Mouse (Mus musculus) forebrain, embryonic 16.5 days (tissue): ENCODE measurements around the gene Mier2. TPM values are rescaled to one million over a fixed set of nuclear protein-coding genes. Genes with fewer than 3 reads are reported as not detected.

ENCODE experiments used
- ATAC-seq: fragments of 200-750 bp; cut with Nextera tagmentation; 2 replicates; pipeline ENCODE4 v1.8.0; 2017; ENCODE audit warnings: mild to moderate bottlenecking, moderate library complexity
- H3K27ac ChIP-seq: fragments of 300-500 bp; sonication (generic); 2 replicates; pipeline ENCODE4 v1.5.1; 2014; ENCODE audit warnings: low read length, control low read depth
- H3K27me3 ChIP-seq: fragments of 300-500 bp; sonication (generic); replicated peaks from 2 replicates; pipeline ENCODE4 v1.6.1; 2014; ENCODE audit warnings: low read length; ENCODE audit not compliant: control insufficient read depth, insufficient read depth
- H3K36me3 ChIP-seq: fragments of 300-500 bp; sonication (generic); 2 replicates; pipeline ENCODE4 v1.6.1; 2014; ENCODE audit not compliant: control insufficient read depth, insufficient read depth
- H3K4me1 ChIP-seq: fragments of 300-500 bp; sonication (generic); replicated peaks from 2 replicates; pipeline ENCODE4 v1.6.1; 2014; ENCODE audit warnings: low read length; ENCODE audit not compliant: control insufficient read depth, insufficient read depth
- H3K4me2 ChIP-seq: fragments of 300-500 bp; sonication (generic); 2 replicates; pipeline ENCODE4 v1.6.1; 2014; ENCODE audit warnings: mild to moderate bottlenecking, low read length, control low read depth
- H3K4me3 ChIP-seq: fragments of 300-500 bp; sonication (generic); replicated peaks from 2 replicates; pipeline ENCODE4 v1.5.1; 2014; ENCODE audit warnings: mild to moderate bottlenecking, low read length, control low read depth
- H3K9ac ChIP-seq: fragments of 300-500 bp; sonication (generic); replicated peaks from 2 replicates; pipeline ENCODE4 v1.6.1; 2014; ENCODE audit warnings: low read depth, low read length, control low read depth
- H3K9me3 ChIP-seq: fragments of 300-500 bp; sonication (generic); 2 replicates; pipeline ENCODE4 v1.6.1; 2016; ENCODE audit warnings: low read length; ENCODE audit not compliant: control insufficient read depth
- WGBS: fragments of 180-500 bp; shearing (Covaris S2); extraction: QIAGEN DNeasy Blood & Tissue Kit; methylation state at CpG from one replicate; pipeline ENCODE4 v1.1.7; 2014; 5-methylcytosine and 5-hydroxymethylcytosine counted together
- microRNA-seq: library from miRNA; unstranded; fragments of <30 nt; microRNA quantifications from one replicate; pipeline ENCODE4, GENCODE M21; 2017
- polyA plus RNA-seq: library from polyadenylated mRNA; unstranded; fragments of >200 nt; fragmentation: Nextera tagmentation; extraction: Ambion mirVana; gene quantifications from 2 replicates; pipeline ENCODE4 v1.2.1, GENCODE M21; 2015

Mier2 gene
- polyA plus RNA-seq, 1 experiment from 2014 or later: 68.5 TPM

- ATAC-seq: no peak
- WGBS: 80% methylated on average over 2 of the region's 2 CpGs
- H3K9me3 ChIP-seq: no peaks in the 10 kb centered on the region
- no peaks in the 10 kb centered on the region for H3K4me1 ChIP-seq
- H3K27ac ChIP-seq: no peak overlapping the region
- H3K4me3 ChIP-seq: no peak overlapping the region
- no peak overlapping the region for H3K9ac ChIP-seq
- H3K36me3 ChIP-seq: no peaks in the 10 kb centered on the region
- no peaks in the 10 kb centered on the region for H3K27me3 ChIP-seq
- no peak overlapping the region for H3K4me2 ChIP-seq
Measured at GRCm38 (mm10) chr10:79506709-79507108, 48.3 kb downstream of the Mier2 start.

- 65% methylated on average over 6 of the region's 6 CpGs for WGBS
- ATAC-seq: no peak
- Histone ChIP-seq H3K27me3 (no peaks in the 10 kb centered on the region), H3K27ac (no peak overlapping the region), H3K9ac (no peak overlapping the region), H3K4me1 (no peaks in the 10 kb centered on the region), H3K36me3 (no peaks in the 10 kb centered on the region), H3K4me3 (no peak overlapping the region), H3K9me3 (no peaks in the 10 kb centered on the region), H3K4me2 (no peak overlapping the region)
Measured at GRCm38 (mm10) chr10:79502830-79503644, 52.0 kb downstream of the Mier2 start.

GRCm38 (mm10) chr10:79496701-79497288 lies 58.2 kb downstream of the Mier2 start:
- Histone ChIP-seq H3K4me3 (no peak overlapping the region), H3K27me3 (no peaks in the 10 kb centered on the region)

GRCm38 (mm10) chr10:79495886-79496285 lies 59.1 kb downstream of the Mier2 start:
- Histone ChIP-seq H3K27me3 (no peaks in the 10 kb centered on the region), H3K36me3 (no peaks in the 10 kb centered on the region), H3K9me3 (no peaks in the 10 kb centered on the region), H3K4me1 (no peaks in the 10 kb centered on the region), H3K4me3 (no peak overlapping the region), H3K9ac (no peak overlapping the region), H3K27ac (no peak overlapping the region), H3K4me2 (no peak overlapping the region)
- 54% methylated on average over 3 of the region's 3 CpGs for WGBS
- no peak for ATAC-seq

More at GRCm38 (mm10) chr10:79496701-79497288, 58.2 kb downstream of the Mier2 start:
- Histone ChIP-seq H3K27ac (no peak overlapping the region), H3K36me3 (no peaks in the 10 kb centered on the region), H3K4me2 (no peak overlapping the region), H3K9ac (no peak overlapping the region), H3K9me3 (no peaks in the 10 kb centered on the region), H3K4me1 (no peaks in the 10 kb centered on the region)
- ATAC-seq: no peak
- 51% methylated on average over 2 of the region's 2 CpGs for WGBS

Small RNAs within 50 kb of the gene (microRNA-seq; reads per million reads assigned to microRNA genes)
- not detected for gene Mir6909

Other genes starting within 250 kb of the Mier2 start
- gene Vmn2r82, start 198.7 kb downstream of the Mier2 start, polyA plus RNA-seq: not detected in 2 replicates
- gene Vmn2r83, start 86.5 kb downstream of the Mier2 start, polyA plus RNA-seq: not detected in 2 replicates
- gene Plpp2, start 21.4 kb downstream of the Mier2 start, polyA plus RNA-seq: 9.0 and 11.6 TPM in 2 replicates
- not detected in 2 replicates for gene Theg, start 32.1 kb upstream of the Mier2 start, polyA plus RNA-seq
- gene C2cd4c, start 58.8 kb upstream of the Mier2 start, polyA plus RNA-seq: 0.25 and 0.32 TPM in 2 replicates
- gene Shc2, start 82.7 kb upstream of the Mier2 start, polyA plus RNA-seq: 12.3 and 16.0 TPM in 2 replicates
- 0.28 TPM in 1 of 2 replicates, not detected in the other for gene Odf3l2, start 90.5 kb upstream of the Mier2 start, polyA plus RNA-seq
- gene Madcam1, start 109.4 kb upstream of the Mier2 start, polyA plus RNA-seq: 0.57 and 1.0 TPM in 2 replicates
- 75.9 and 76.6 TPM in 2 replicates for gene Tpgs1, start 114.2 kb upstream of the Mier2 start, polyA plus RNA-seq
- gene Cdc34, start 127.0 kb upstream of the Mier2 start, polyA plus RNA-seq: 61.1 and 71.1 TPM in 2 replicates
- gene Gzmm, start 133.8 kb upstream of the Mier2 start, polyA plus RNA-seq: 1.7 and 1.8 TPM in 2 replicates
- 726 and 729 TPM in 2 replicates for gene Bsg, start 149.3 kb upstream of the Mier2 start, polyA plus RNA-seq
- 0.39 and 0.52 TPM in 2 replicates for gene Hcn2, start 161.4 kb upstream of the Mier2 start, polyA plus RNA-seq
- 47.1 and 50.0 TPM in 2 replicates for gene Polrmt, start 191.4 kb upstream of the Mier2 start, polyA plus RNA-seq
- 0.25 and 0.73 TPM in 2 replicates for gene Fgf22, start 199.9 kb upstream of the Mier2 start, polyA plus RNA-seq
- 85.8 and 87.2 TPM in 2 replicates for gene Rnf126, start 211.8 kb upstream of the Mier2 start, polyA plus RNA-seq
- 1.1 and 1.4 TPM in 2 replicates for gene Fstl3, start 222.1 kb upstream of the Mier2 start, polyA plus RNA-seq
- 0.36 and 0.62 TPM in 2 replicates for gene Prss57, start 235.8 kb upstream of the Mier2 start, polyA plus RNA-seq
- gene Palm, start 238.4 kb upstream of the Mier2 start, polyA plus RNA-seq: 327 and 349 TPM in 2 replicates